Mouse (Mus musculus) left cerebral cortex, adult 8-10 months (tissue): Measurements from ENCODE around the gene Ttll1. TPM values are rescaled to one million over a fixed set of nuclear protein-coding genes. Genes with fewer than 3 reads are reported as not detected.

Experiments used
- microRNA-seq, 2 experiments: library from miRNA; unstranded; fragments of <30 nt; microRNA quantifications; one replicate each; pipeline ENCODE4 v1.2.0; 2022
- total RNA-seq, 4 experiments: library from RNA; stranded (reverse); gene quantifications; 2 replicates each; pipeline ENCODE4 v1.2.4; 2022

The Ttll1 gene
- total RNA-seq, 4 experiments from 2014 or later = 48.1 to 53.0 (median 49.1) TPM

Small RNA genes lying within 50 kb of the gene (microRNA-seq; reads per million reads assigned to microRNA genes)
- gene Gm24575 = 0 reads per million in 2 experiments

Other genes starting within 250 kb of the Ttll1 start
- gene Arfgap3, start 160.6 kb downstream of the Ttll1 start, total RNA-seq = 10 to 100 TPM; 21.8 to 28.5 (median 23.8) TPM
- 100 to 1,000 TPM in 2 of 4 experiments, 10 to 100 TPM in 2; 86.2 to 103 (median 98.5) TPM for gene Pacsin2, start 46.3 kb downstream of the Ttll1 start, total RNA-seq
- gene Bik, start 16.0 kb upstream of the Ttll1 start, total RNA-seq = under 1 TPM in 3 of 4 experiments, not detected in 1; 0.40 to 0.70 (median 0.54) TPM
- gene Tspo, start 52.7 kb upstream of the Ttll1 start, total RNA-seq = 10 to 100 TPM in 3 of 4 experiments, 1 to 10 TPM in 1; 8.7 to 12.8 (median 10.5) TPM
- 10 to 100 TPM; 21.5 to 30.0 (median 28.1) TPM for gene Mcat, start 52.9 kb upstream of the Ttll1 start, total RNA-seq
- 10 to 100 TPM in 1 of 4 experiments, 1 to 10 TPM in 3; 9.3 to 10.6 (median 10.0) TPM for gene Ttll12, start 84.3 kb upstream of the Ttll1 start, total RNA-seq
- gene Scube1, start 214.1 kb upstream of the Ttll1 start, total RNA-seq = 10 to 100 TPM; 44.7 to 51.8 (median 45.4) TPM